Mouse (Mus musculus) heart, embryonic 13.5 days (tissue): ENCODE data around the gene Smox. TPM values are rescaled to one million over a fixed set of nuclear protein-coding genes. Genes with fewer than 3 reads are reported as not detected.

Source experiments
- ATAC-seq: fragments of 200-750 bp; cut with Nextera tagmentation; 2 replicates; pipeline ENCODE4 v1.8.0; 2017; ENCODE audit warnings: moderate TSS enrichment; ENCODE audit not compliant: insufficient number of reproducible peaks, low FRiP score, low TSS enrichment; ENCODE audit errors: extremely low read depth
- H3K27ac ChIP-seq: fragments of 300-500 bp; sonication (generic); replicated peaks from 2 replicates; pipeline ENCODE4 v1.5.1; 2015; ENCODE audit warnings: moderate library complexity, mild to moderate bottlenecking, inconsistent platforms
- H3K27me3 ChIP-seq: fragments of 300-500 bp; sonication (generic); replicated peaks from 2 replicates; pipeline ENCODE4 v1.6.1; 2015; ENCODE audit warnings: mild to moderate bottlenecking, inconsistent platforms
- H3K36me3 ChIP-seq: fragments of 300-500 bp; sonication (generic); 2 replicates; pipeline ENCODE4 v1.6.1; 2015; ENCODE audit warnings: mild to moderate bottlenecking, inconsistent platforms
- H3K4me1 ChIP-seq: fragments of 300-500 bp; sonication (generic); 2 replicates; pipeline ENCODE4 v1.6.1; 2015; ENCODE audit warnings: inconsistent platforms
- H3K4me2 ChIP-seq: fragments of 300-500 bp; sonication (generic); 2 replicates; pipeline ENCODE4 v1.6.1; 2015; ENCODE audit warnings: inconsistent platforms, mild to moderate bottlenecking, moderate library complexity
- H3K4me3 ChIP-seq: fragments of 300-500 bp; sonication (generic); 2 replicates; pipeline ENCODE4 v1.5.1; 2015; ENCODE audit warnings: moderate library complexity, mild to moderate bottlenecking, inconsistent platforms
- H3K9ac ChIP-seq: fragments of 300-500 bp; sonication (generic); 2 replicates; pipeline ENCODE4 v1.6.1; 2015; ENCODE audit warnings: inconsistent platforms, mild to moderate bottlenecking, moderate library complexity
- H3K9me3 ChIP-seq: fragments of 300-500 bp; sonication (generic); 2 replicates; pipeline ENCODE4 v1.6.1; 2016; ENCODE audit warnings: inconsistent platforms
- WGBS: fragments of 180-500 bp; shearing (Covaris S2); methylation state at CpG from one replicate; pipeline ENCODE4 v1.1.7; 2015; ENCODE audit warnings: mixed read lengths; 5-methylcytosine and 5-hydroxymethylcytosine counted together
- polyA plus RNA-seq: library from polyadenylated mRNA; unstranded; fragments of >200 nt; fragmentation: Nextera tagmentation; extraction: Ambion mirVana; gene quantifications from 2 replicates; pipeline ENCODE4 v1.2.1, GENCODE M21; 2015

Smox gene
- polyA plus RNA-seq, 1 experiment from 2014 or later, result 24.4 TPM

DNA sequence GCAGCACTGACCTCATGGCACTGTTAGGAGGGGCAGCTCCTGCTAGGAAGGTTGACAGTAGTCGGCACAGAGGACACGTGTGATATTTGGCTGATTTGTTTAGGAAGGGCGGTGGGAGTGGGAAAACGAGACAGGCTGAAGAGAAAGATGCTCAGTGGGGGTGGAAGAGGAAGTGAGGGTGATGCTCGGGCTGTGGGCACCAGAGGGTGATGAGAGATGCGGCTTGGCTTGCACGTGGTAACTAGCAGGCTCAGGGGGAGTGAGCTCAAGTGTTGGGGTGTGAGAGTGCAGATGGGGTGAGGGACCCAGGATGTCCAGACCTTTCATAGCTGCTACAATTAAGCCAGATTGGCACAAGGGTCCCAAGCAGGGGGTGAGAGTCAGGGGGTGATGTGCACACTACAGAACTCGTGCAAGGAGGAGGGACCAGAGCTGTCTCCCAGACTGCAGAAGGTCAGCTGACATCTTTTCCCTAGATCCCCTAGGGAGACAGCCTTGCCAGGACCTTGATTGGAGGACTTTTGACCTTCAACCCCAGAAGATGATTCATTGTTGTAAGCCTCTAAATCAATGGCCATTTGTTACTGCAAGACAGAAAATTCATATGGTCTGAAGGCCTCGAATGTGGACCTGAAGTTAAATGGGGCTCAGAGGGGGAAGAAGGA lies 61.6 kb downstream of the Smox start:
- no peak for ATAC-seq
- Histone ChIP-seq H3K27ac (no peak overlapping the region), H3K27me3 (peaks cover 96% of the 10 kb centered on the region), H3K4me1 (no peaks in the 10 kb centered on the region), H3K9ac (no peak overlapping the region), H3K4me2 (no peak overlapping the region), H3K9me3 (no peaks in the 10 kb centered on the region), H3K4me3 (no peak overlapping the region), H3K36me3 (no peaks in the 10 kb centered on the region)
- 26% methylated on average over 9 of the region's 9 CpGs for WGBS

- WGBS, result 71% methylated on average over 2 of the region's 2 CpGs
- Histone ChIP-seq H3K27me3 (peaks cover 98% of the 10 kb centered on the region), H3K4me3 (no peak overlapping the region), H3K4me1 (peaks cover 19% of the 10 kb centered on the region), H3K9me3 (no peaks in the 10 kb centered on the region), H3K36me3 (no peaks in the 10 kb centered on the region), H3K4me2 (no peak overlapping the region), H3K9ac (no peak overlapping the region), H3K27ac (no peak overlapping the region)
- no peak for ATAC-seq
Observed at GRCm38 (mm10) chr2:131557896-131558295, 66.6 kb downstream of the Smox start.

DNA sequence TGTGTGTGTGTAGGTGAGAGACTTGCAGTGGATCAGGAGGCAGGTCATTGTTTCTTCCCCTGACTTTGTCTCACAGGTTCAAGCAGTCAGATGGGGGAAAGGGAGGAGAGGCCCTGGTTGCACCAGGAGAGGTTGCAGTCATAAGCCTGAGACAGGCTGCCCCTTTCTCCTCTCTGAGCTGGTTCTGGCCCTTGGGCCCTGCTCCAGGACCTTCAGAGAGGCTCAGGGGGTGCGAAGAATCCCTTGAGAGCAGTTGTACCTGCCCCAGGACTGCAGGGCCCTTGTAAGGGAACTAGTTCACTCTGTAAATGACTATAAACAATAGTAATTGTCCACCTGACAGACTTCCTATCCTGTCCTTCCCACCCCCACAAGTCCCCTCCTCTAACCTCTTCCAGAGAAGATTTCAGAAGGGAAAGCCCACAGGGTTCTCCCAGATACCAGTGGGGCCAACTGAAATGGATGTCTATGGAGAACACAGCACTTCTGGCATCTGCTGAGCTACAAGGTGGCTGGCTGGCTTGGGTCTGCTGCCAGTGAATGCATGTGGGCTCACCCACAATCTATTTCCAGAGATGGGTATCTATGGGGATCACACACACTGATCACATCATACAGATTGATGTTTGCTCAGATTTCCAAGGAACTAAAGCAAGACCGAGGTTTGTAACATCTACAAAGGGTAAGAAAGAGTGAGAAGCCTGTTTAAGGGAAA lies 69.1 kb downstream of the Smox start:
- ATAC-seq, result no peak
- peaks cover 97% of the 10 kb centered on the region for H3K27me3 ChIP-seq
- no peaks in the 10 kb centered on the region for H3K9me3 ChIP-seq
- H3K36me3 ChIP-seq, result no peaks in the 10 kb centered on the region
- H3K27ac ChIP-seq, result no peak overlapping the region
- peak overlapping the region; percentile 66; the same call in 1 of the 2 replicates for H3K4me3 ChIP-seq
- H3K9ac ChIP-seq, result no peak overlapping the region
- H3K4me1 ChIP-seq, result peaks cover 19% of the 10 kb centered on the region
- peak overlapping the region; percentile 89 for H3K4me2 ChIP-seq
- WGBS, result 53% methylated on average over 2 of the region's 2 CpGs

DNA sequence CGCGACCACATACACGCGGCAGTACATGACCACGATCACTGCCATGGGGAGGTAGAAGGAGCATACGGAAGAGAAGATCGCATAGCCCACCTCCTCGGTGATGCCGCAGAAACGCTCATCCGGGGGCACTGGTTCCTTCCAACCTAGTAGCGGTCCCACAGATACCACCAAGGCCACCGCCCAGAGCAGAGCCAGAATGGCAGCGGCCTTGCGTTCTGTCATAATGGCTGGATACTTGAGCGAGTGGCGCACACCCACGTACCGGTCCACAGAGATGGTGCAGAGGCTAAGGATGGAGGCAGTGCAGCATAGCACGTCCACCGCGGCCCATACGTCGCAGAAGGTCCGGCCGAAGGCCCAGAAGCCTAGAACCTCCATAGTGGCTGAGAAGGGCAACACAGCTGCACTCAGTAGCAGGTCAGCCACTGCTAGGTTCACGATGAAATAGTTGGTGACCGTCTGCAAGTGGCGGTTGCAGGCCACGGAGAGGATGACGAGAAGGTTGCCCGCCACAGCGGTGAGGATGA lies 70.1 kb downstream of the Smox start:
- peak overlapping the region; percentile 80 for H3K9ac ChIP-seq
- peaks cover 96% of the 10 kb centered on the region for H3K27me3 ChIP-seq

DNA sequence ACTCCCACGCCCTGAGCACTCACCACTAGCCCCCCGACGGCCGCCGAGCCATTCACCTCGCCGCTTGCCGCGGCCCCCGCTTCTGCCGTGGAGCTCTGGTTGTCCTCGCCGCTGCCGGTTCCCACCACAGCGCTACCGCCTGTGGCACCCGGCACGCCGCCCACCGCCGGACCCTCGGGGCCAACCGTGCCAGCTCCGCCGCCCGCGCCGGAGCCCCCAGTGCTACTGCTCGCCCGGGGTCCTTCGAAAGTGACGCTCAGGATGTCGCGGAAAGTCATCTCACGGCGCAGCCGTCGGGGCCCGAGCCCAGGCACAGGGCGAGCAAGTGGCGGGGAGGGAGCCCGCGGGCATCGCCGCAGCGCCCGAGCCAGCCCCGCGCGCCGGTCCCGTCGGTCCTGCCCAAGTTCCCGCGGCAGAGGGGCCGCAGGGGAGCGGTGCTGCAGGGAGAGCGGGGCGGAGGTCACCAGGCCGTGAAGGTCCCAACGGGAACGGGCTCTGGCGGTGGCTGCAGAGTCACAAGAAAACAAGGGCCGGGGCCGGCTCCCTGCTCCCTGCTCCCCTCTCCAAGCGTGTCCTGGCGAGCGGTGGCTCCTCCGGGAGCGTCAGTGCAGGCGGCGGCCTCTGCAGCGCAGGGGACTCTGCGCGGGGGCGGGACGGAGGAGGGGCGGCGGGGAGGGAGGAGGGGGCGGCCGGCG lies 70.7 kb downstream of the Smox start, which contains the start of gene Adra1d:
TSS of gene Adra1d (minus strand) at position 393 of the 695 bp plus-strand sequence.
- Histone ChIP-seq H3K9ac (peak within 1 kb of the TSS; percentile 80), H3K4me1 (peaks cover 19% of the 10 kb centered on the region), H3K27me3 (peaks cover 90% of the 10 kb centered on the region), H3K36me3 (no peaks in the 10 kb centered on the region), H3K4me2 (peak within 1 kb of the TSS; percentile 89), H3K27ac (no peak within 1 kb of the TSS), H3K9me3 (no peaks in the 10 kb centered on the region), H3K4me3 (peak within 1 kb of the TSS; percentile 66)
- under 1% methylated on average over 70 of the region's 82 CpGs for WGBS
- peak; percentile 22; the same call in 1 of the 2 replicates for ATAC-seq

More for the DNA sequence above, 70.1 kb downstream of the Smox start:
- ATAC-seq, result no peak
- peaks cover 19% of the 10 kb centered on the region for H3K4me1 ChIP-seq
- WGBS, result 4% methylated on average over 33 of the region's 33 CpGs
- no peaks in the 10 kb centered on the region for H3K36me3 ChIP-seq
- peak overlapping the region; percentile 66 for H3K4me3 ChIP-seq
- H3K9me3 ChIP-seq, result no peaks in the 10 kb centered on the region
- peak overlapping the region; percentile 89 for H3K4me2 ChIP-seq
- H3K27ac ChIP-seq, result no peak overlapping the region

DNA sequence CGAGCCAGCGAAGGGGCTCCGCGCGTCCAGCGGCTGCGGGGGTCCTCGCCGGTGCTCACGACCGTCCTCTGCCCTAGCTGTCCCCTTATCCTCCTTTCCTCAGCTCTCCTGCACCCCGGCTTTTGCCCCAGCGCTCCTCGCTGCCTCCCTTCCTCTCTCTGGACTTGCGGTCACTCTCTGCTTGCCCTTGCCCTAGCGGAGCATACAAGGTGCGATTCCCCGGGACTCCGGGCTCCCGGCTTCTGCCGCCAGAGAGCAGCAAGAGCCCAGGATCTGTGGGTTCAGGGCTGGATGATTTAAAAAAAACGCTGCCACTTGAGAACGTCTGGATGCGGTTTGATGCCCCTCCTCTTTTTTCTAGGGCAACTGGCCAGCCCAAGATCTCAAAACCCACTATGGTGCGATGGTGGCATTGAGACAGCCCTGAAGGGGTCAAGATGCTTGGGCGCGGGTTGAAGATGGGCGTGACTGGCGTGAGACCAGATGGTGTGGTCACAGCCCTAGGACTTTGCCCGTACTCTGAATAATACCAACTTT lies 71.4 kb downstream of the Smox start:
- 2% methylated on average over 30 of the region's 30 CpGs for WGBS
- H3K4me2 ChIP-seq, result peak overlapping the region; percentile 89
- no peaks in the 10 kb centered on the region for H3K9me3 ChIP-seq
- H3K9ac ChIP-seq, result peak overlapping the region; percentile 80
- H3K27ac ChIP-seq, result no peak overlapping the region
- H3K36me3 ChIP-seq, result no peaks in the 10 kb centered on the region
- H3K27me3 ChIP-seq, result peaks cover 90% of the 10 kb centered on the region
- peaks cover 19% of the 10 kb centered on the region for H3K4me1 ChIP-seq
- ATAC-seq, result peak; percentile 28
- H3K4me3 ChIP-seq, result peak overlapping the region; percentile 66

Other genes with a start within 250 kb of the Smox start
- 20.8 and 25.1 TPM in 2 replicates for gene Pank2, start 229.0 kb upstream of the Smox start, polyA plus RNA-seq
- 2.0 and 2.2 TPM in 2 replicates for gene Rnf24, start 138.6 kb upstream of the Smox start, polyA plus RNA-seq
- 0.24 and 0.47 TPM in 2 replicates for gene Adra1d, start 70.8 kb downstream of the Smox start, polyA plus RNA-seq